Mouse (Mus musculus) embryo, embryonic 9.5 days (tissue): ENCODE measurements around the gene Gpr107.

Experiments
- DNase-seq: peaks from one replicate; pipeline ENCODE4 v3.0.0-alpha.2; 2017; ENCODE audit errors: extremely low spot score

The Gpr107 gene

GRCm38 (mm10) chr2:31201851-31202250 lies 49.7 kb downstream of the Gpr107 start:
- DNase-seq, result peak; percentile 14

- no peak for DNase-seq
Measured at GRCm38 (mm10) chr2:31202357-31202756, 50.2 kb downstream of the Gpr107 start.

- DNase-seq, result no peak
Measured at GRCm38 (mm10) chr2:31202956-31203355, 50.8 kb downstream of the Gpr107 start.

GRCm38 (mm10) chr2:31204677-31205076 lies 52.6 kb downstream of the Gpr107 start:
- no peak for DNase-seq

- DNase-seq, result no peak
Measured at GRCm38 (mm10) chr2:31206211-31206610, 54.1 kb downstream of the Gpr107 start.

DNA sequence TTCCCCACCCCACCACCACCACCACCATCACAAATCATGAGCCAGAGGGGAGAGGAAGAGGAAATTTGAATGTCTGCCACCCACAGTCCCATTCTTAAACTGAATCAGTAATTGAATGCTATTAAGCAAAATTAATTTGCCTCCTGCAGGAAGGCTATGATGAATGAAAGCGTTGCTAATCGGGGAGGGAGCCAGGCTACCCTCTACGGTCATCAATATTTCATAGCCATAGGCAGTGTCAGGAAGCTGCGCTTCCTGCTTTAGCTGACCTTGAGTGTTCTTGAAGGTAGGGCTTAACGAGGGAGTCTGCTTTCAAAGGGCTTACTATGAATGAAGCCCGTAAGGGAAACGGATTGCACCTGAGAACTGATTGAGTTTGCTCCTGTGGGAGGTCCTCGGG lies 54.8 kb downstream of the Gpr107 start:
- no peak for DNase-seq

- no peak for DNase-seq
Measured at GRCm38 (mm10) chr2:31208544-31209142, 56.5 kb downstream of the Gpr107 start.

- no peak for DNase-seq
Measured at GRCm38 (mm10) chr2:31209525-31209924, 57.4 kb downstream of the Gpr107 start.

DNA sequence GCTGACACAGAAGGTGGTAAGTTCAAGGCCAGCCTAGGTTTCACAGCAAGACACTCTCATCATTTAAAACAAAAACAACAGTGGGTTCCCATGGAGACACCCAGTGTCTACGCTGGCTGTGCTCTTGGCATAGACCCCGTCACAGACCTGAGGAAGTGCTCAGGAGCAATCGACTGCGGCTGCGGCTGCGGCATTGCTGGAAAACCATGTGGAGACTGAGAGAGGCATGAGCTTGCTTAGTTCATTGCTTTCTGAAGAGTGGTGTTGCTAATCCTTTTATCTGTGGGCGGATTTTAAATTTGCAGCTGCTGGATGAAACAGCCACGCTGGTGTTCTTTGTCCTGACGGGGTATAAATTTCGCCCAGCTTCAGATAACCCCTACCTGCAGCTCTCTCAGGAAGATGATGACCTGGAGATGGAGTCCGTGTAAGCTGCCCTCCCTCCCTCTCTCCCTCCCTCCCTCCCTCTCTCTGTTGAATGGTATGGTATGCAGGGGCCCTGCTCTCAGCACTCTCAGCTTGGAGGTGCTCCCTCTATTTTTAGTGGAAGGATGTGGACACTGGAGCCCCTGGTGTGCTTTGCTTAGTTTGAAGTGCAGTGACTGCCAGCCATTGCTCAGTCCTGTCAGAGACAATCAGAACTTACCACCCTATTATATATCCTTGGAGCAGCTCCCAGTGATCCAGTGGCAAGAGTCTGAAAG lies 58.2 kb downstream of the Gpr107 start:
- no peak for DNase-seq

DNA sequence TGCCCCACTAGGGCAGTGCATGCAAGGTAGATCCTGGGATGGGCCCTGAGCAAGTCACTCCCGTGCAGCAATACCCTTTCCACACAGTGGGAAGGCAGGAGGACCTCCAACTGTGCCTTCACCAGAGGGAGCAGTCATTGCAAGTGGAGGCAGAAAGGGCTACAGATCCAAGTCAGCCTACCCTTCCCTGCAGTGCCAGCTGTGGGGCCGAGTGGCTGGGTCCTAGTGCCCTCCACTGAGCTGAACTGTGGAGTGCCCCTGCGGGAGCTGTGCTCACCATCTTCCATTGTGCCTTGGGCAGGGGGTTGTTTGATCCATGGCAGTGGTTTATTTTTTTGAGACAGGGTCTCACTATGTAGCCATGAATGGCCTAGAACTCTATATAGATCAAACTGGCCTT lies 59.1 kb downstream of the Gpr107 start:
- no peak for DNase-seq

- no peak for DNase-seq
Measured at GRCm38 (mm10) chr2:31214211-31214796, 62.2 kb downstream of the Gpr107 start.

GRCm38 (mm10) chr2:31218611-31219010 lies 66.5 kb downstream of the Gpr107 start:
- DNase-seq, result no peak

GRCm38 (mm10) chr2:31219470-31219869 lies 67.4 kb downstream of the Gpr107 start:
- DNase-seq, result no peak

- no peak for DNase-seq
Measured at GRCm38 (mm10) chr2:31220844-31221243, 68.7 kb downstream of the Gpr107 start.

GRCm38 (mm10) chr2:31221582-31221981 lies 69.5 kb downstream of the Gpr107 start:
- no peak for DNase-seq

DNA sequence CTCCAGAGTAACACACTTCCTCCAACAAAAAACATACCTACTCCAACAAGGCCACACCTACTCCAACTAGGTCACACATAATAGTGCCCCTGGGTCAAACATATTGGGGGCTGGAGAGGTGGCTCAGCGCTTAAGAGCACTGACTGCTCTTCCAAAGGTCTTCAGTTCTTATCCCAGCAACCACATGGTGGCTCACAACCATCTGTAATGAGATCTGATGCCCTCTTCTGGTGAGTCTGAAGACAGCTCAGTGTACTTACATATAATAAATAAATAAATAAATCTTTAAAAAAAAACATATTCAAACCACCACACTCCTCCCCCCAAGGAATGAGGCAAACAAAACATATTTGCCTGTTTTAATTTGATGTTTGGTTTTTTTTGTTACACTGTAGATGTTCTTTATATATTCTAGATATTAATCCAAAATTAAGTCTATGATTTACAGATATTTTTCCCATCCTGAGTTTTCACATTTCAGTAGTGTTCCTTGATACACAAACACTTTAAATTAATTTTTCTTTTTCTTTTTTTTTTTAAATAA lies 76.7 kb downstream of the Gpr107 start:
- DNase-seq, result no peak

DNA sequence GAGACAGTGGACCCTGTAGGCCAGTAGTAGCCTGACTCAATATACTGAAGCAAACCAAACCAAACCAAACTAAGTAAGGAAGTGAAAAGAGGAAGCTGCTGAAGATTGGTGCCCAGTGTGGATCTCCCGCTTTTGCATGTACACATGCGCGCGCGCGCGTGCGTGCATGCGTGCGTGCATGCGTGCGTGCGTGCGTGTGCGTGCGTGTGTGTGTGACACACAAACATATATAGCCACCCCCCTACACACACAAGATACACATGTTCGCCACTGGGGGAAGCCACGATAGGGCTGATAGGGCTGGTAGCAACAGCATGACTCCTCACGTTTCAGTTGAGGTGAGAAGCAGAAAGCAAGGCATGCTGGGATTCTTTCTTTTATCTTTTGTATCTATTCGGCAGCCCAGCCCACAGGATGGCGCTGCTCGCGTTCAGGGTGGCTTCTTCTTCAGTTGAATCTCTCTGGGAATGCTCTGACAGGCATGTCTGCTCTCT lies 87.1 kb downstream of the Gpr107 start:
- peak; percentile 61 for DNase-seq

DNA sequence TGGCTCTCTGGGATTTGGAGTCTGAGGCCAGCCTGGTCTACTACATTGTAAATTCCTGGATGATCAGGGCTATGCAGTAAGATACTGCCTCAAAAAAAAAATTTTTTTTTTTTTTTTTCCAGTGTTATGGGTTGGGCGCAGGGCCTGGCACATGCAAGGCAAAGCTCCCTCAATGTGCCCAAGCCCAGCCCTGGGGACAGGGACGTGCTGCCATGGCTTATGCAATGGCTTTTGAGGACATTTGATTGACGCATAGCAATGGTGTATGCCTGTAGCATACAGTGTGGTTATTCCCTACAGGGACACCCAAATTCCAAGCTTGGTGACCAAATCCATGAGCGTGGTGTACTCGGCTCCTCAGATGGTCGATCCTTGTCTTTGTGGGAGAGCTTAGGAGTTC lies 87.7 kb downstream of the Gpr107 start:
- no peak for DNase-seq

DNA sequence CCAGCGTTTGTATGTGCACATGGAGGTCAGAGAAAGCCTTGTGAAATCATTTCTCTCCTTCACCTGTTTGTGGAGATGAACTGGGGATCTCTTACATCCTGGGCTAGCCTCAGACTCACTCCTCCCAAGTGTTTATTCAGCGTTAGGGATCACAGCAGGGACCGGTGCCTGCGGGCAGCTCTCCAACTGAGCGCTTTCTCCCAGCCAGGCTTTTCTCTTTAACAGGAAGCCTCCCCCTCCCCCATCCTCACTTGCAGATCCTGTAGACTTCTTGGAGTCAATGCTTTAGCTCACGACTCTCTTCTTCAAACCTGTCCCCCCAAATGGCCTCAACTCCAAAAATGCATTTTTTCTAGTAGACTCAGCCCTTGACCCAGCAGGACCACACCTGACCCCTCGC lies 89.5 kb downstream of the Gpr107 start:
- no peak for DNase-seq

- DNase-seq, result no peak
Measured at GRCm38 (mm10) chr2:31244216-31244615, 92.1 kb downstream of the Gpr107 start.

- no peak for DNase-seq
Measured at GRCm38 (mm10) chr2:31245051-31245450, 92.9 kb downstream of the Gpr107 start.

GRCm38 (mm10) chr2:31245491-31246141 lies 93.5 kb downstream of the Gpr107 start, which contains the start of gene Ncs1:
Gene Ncs1 (plus strand): TSS chr2:31245823.
- DNase-seq, result peak; percentile 83
